10 mouse cellular contexts compared by ENCODE assay signal in the genomic region with DNA sequence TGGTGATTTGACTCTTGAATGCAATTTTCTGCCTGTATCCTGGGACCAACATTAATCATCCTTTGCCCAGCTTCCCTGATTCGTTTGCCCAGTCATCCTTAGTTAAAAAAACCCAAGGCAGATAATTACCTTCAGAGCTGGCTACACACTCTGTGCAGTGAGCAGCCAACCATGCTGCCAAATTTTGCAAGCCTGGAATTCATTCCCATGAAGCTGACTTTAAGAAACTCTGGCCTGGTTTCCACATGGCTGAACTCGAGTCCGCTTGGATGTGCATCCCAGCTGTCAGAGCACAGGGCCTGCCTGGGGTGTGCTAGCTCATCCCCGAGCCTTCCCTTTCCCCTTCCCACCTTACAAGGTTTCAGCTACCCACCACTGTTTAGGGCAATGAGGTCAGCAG. TPM values are rescaled to one million over a fixed set of nuclear protein-coding genes. Genes with fewer than 3 reads are reported as not detected.
A peak's percentile ranks its signal among the peaks of the same experiment; 100 is the strongest.
DNase-seq lines count a peak whose midpoint lies in the region; ATAC-seq and TF ChIP-seq lines count a peak whose summit lies in the region.
"Had no signal": no experiment of that assay in that cellular context is flagged by ENCODE, and none has a peak within 500 bp of the region (broad histone marks: within the 10 kb centered on the region; RNA-seq: fewer than 3 reads in every experiment).

No protein-coding gene starts in this region.

- no peak for ATAC-seq in liver, embryonic 13.5 days (ENCODE audit: low read depth)
- ATAC-seq in liver, postnatal 0 days: no peak
- no peak for ATAC-seq in midbrain, postnatal 0 days (ENCODE audit: low FRiP score)

- no peaks in the 10 kb centered on the region for H3K27me3 ChIP-seq in liver, embryonic 13.5 days
- no peaks in the 10 kb centered on the region for H3K27me3 ChIP-seq in liver, postnatal 0 days (ENCODE audit: insufficient read depth, low read length)
- no peaks in the 10 kb centered on the region for H3K27me3 ChIP-seq in midbrain, postnatal 0 days (ENCODE audit: insufficient read depth, low read length)
- H3K27me3 ChIP-seq: heart, embryonic 12.5 days; stomach, embryonic 15.5 days had no signal

- H3K4me1 ChIP-seq in liver, embryonic 13.5 days (replicated peaks): peaks cover 40% of the 10 kb centered on the region
- peaks cover 9% of the 10 kb centered on the region for H3K4me1 ChIP-seq in liver, postnatal 0 days (ENCODE audit: insufficient read depth)
- 0 out of 2 replicates have a peak, but pooled peaks cover 3% of the 10 kb centered on the region for H3K4me1 ChIP-seq in midbrain, postnatal 0 days (ENCODE audit: insufficient read depth, low read length)
- H3K4me1 ChIP-seq: stomach, embryonic 15.5 days had no signal

- H3K9me3 ChIP-seq in liver, embryonic 13.5 days (replicated peaks): no peaks in the 10 kb centered on the region
- H3K9me3 ChIP-seq in liver, postnatal 0 days (ENCODE audit: low read length): no peaks in the 10 kb centered on the region
- H3K9me3 ChIP-seq in midbrain, postnatal 0 days (ENCODE audit: low read length): no peaks in the 10 kb centered on the region
- H3K9me3 ChIP-seq: heart, embryonic 12.5 days; stomach, embryonic 15.5 days had no signal

- no peak overlapping the region for H3K4me3 ChIP-seq in liver, embryonic 13.5 days (replicated peaks)
- no peak overlapping the region for H3K4me3 ChIP-seq in liver, postnatal 0 days (ENCODE audit: low read depth, low read length)
- H3K4me3 ChIP-seq in midbrain, postnatal 0 days (ENCODE audit: low read depth, low read length): no peak overlapping the region
- H3K4me3 ChIP-seq: heart, embryonic 12.5 days; stomach, embryonic 15.5 days had no signal

- DNase-seq in adrenal gland, adult 2 months: peak; percentile 8
- no peak for DNase-seq in adrenal gland, postnatal 4 days (ENCODE audit: low spot score in 2 of 2)
- no peak for DNase-seq in liver, embryonic 13.5 days
- no peak for DNase-seq in liver, postnatal 0 days
- DNase-seq in kidney, adult 18-20 months: peak; percentile 53
- peak; percentile 84 for DNase-seq in midbrain, postnatal 0 days (ENCODE audit: low spot score)
- DNase-seq in thymus, adult 18-20 months: no peak
- DNase-seq in testis, postnatal 14 days (ENCODE audit: low spot score): no peak

- TF ChIP-seq CTCF in liver, postnatal 0 days (IDR thresholded peaks at IDR 0.05; ENCODE audit: low read depth): no peak
- no peak for TF ChIP-seq CTCF in midbrain, postnatal 0 days (IDR thresholded peaks at IDR 0.05)

- H3K4me2 ChIP-seq in liver, embryonic 13.5 days: no peak overlapping the region
- no peak overlapping the region for H3K4me2 ChIP-seq in liver, postnatal 0 days (ENCODE audit: low read depth, low read length)
- H3K4me2 ChIP-seq in midbrain, postnatal 0 days (ENCODE audit: low read depth, low read length, poor library complexity, severe bottlenecking): no peak overlapping the region
- H3K4me2 ChIP-seq: heart, embryonic 12.5 days; stomach, embryonic 15.5 days had no signal

- 77% methylated on average over 4 of the region's 4 CpGs for WGBS in liver, embryonic 13.5 days (ENCODE audit: insufficient replicate concordance)
- 80% methylated on average over 4 of the region's 4 CpGs for WGBS in liver, postnatal 0 days (ENCODE audit: insufficient replicate concordance)
- WGBS in midbrain, postnatal 0 days: 29% methylated on average over 4 of the region's 4 CpGs

- H3K36me3 ChIP-seq in liver, embryonic 13.5 days: no peaks in the 10 kb centered on the region
- no peaks in the 10 kb centered on the region for H3K36me3 ChIP-seq in liver, postnatal 0 days (replicated peaks; ENCODE audit: insufficient read depth, low read length)
- peaks cover 13% of the 10 kb centered on the region for H3K36me3 ChIP-seq in midbrain, postnatal 0 days (ENCODE audit: insufficient read depth, low read length)

- TF ChIP-seq EP300 in liver, postnatal 0 days (IDR thresholded peaks at IDR 0.05; ENCODE audit: low read depth): no peak

- H3K9ac ChIP-seq in liver, embryonic 13.5 days: no peak overlapping the region
- H3K9ac ChIP-seq in liver, postnatal 0 days (replicated peaks): no peak overlapping the region
- H3K9ac ChIP-seq in midbrain, postnatal 0 days (replicated peaks; ENCODE audit: low read length, poor library complexity, severe bottlenecking): no peak overlapping the region
- H3K9ac ChIP-seq: heart, embryonic 12.5 days; stomach, embryonic 15.5 days had no signal

- H3K27ac ChIP-seq in liver, embryonic 13.5 days: peak overlapping the region; percentile 98
- H3K27ac ChIP-seq in liver, postnatal 0 days (ENCODE audit: low read depth): no peak overlapping the region
- no peak overlapping the region for H3K27ac ChIP-seq in midbrain, postnatal 0 days (ENCODE audit: low read depth, low read length)
- H3K27ac ChIP-seq: stomach, embryonic 15.5 days had no signal

RNA-seq across cellular contexts. Expression of a gene that starts 29.5 kb away (rescaled TPM):
- total RNA-seq in adrenal gland, adult 2 months (2021): not detected
- not detected in 2 replicates for polyA plus RNA-seq in adrenal gland, adult 2 months (2012; rRNA removed)
- total RNA-seq in adrenal gland, postnatal 4 days (2021): not detected
- not detected in 2 replicates for polyA plus RNA-seq in liver, embryonic 13.5 days (2015; fragmentation: Nextera tagmentation; extraction: Ambion mirVana)
- polyA plus RNA-seq in liver, postnatal 0 days (2015; fragmentation: Nextera tagmentation; extraction: Ambion mirVana): not detected in 2 replicates
- total RNA-seq in midbrain, postnatal 0 days (2014; rRNA removed): not detected in 2 replicates
- polyA plus RNA-seq in midbrain, postnatal 0 days (2015; fragmentation: Nextera tagmentation; extraction: Ambion mirVana): not detected in 2 replicates
- polyA plus RNA-seq: heart, embryonic 12.5 days; stomach, embryonic 15.5 days had no signal

Comparison
In these comparisons a context has a peak if more than half of its experiments do, and no peak if none do; other contexts are left out.
1. DNase-seq: peak in adrenal gland, adult 2 months (single experiment), kidney, adult 18-20 months (single experiment) and midbrain, postnatal 0 days (single experiment); none in adrenal gland, postnatal 4 days (0 of 2), liver, embryonic 13.5 days (single experiment), liver, postnatal 0 days (single experiment), thymus, adult 18-20 months (0 of 2) and testis, postnatal 14 days (single experiment).